In genomic region chr1:152838026-152838702, GRCm38 (mm10) we compare ENCODE assay signal across 20 mouse cellular contexts. TPM values are rescaled to one million over a fixed set of nuclear protein-coding genes. Genes with fewer than 3 reads are reported as not detected.
DNase-seq lines count a peak whose midpoint lies in the region; ATAC-seq and TF ChIP-seq lines count a peak whose summit lies in the region.
"Had no signal": no experiment of that assay in that cellular context is flagged by ENCODE, and none has a peak within 500 bp of the region (broad histone marks: within the 10 kb centered on the region; RNA-seq: fewer than 3 reads in every experiment).

No protein-coding gene starts in this region.

- peak; percentile 38 for TF ChIP-seq CTCF in layer of hippocampus, adult 2 months (conservative IDR thresholded peaks at IDR 0.05)
- TF ChIP-seq CTCF in ES-Bruce4 (IDR thresholded peaks at IDR 0.05; ENCODE audit: low read depth, low read length), result no peak
- TF ChIP-seq CTCF in thymus, adult 2 months (IDR thresholded peaks at IDR 0.05; ENCODE audit: borderline replicate concordance, control insufficient read depth, extremely low read depth, insufficient read depth, low read length, poor library complexity), result no peak

- H3K27ac ChIP-seq in layer of hippocampus, adult 2 months, result peak overlapping the region; percentile 90
- peak overlapping the region; percentile 33 for H3K27ac ChIP-seq in ES-Bruce4 (ENCODE audit: insufficient read depth, low read length)
- H3K27ac ChIP-seq in brown adipose tissue, adult 24 weeks (replicated peaks; ENCODE audit: low read depth, low read length), result 0 out of 2 replicates have a peak overlapping the region, but pooled peaks have one; percentile 8
- no peak overlapping the region for H3K27ac ChIP-seq in thymus, adult 2 months (ENCODE audit: control insufficient read depth, insufficient read depth, low read length)
- H3K27ac ChIP-seq: embryonic facial prominence, embryonic 15.5 days; forebrain, embryonic 15.5 days; heart, embryonic 10.5 days; hindbrain, postnatal 0 days; limb, embryonic 12.5 days had no signal

- no peaks in the 10 kb centered on the region for H3K27me3 ChIP-seq in ES-Bruce4 (ENCODE audit: control insufficient read depth, insufficient read depth, low read length, poor library complexity, severe bottlenecking)
- no peaks in the 10 kb centered on the region for H3K27me3 ChIP-seq in megakaryocyte, embryonic 14.5 days (replicated peaks)
- no peaks in the 10 kb centered on the region for H3K27me3 ChIP-seq in thymus, adult 2 months (ENCODE audit: control insufficient read depth, insufficient read depth, low read length)
- H3K27me3 ChIP-seq: embryonic facial prominence, embryonic 15.5 days; forebrain, embryonic 15.5 days; limb, embryonic 12.5 days had no signal

- H3K9ac ChIP-seq in ES-Bruce4 (ENCODE audit: low read depth, poor library complexity, severe bottlenecking), result no peak overlapping the region
- H3K9ac ChIP-seq: embryonic facial prominence, embryonic 15.5 days; forebrain, embryonic 15.5 days; limb, embryonic 12.5 days; liver, postnatal 0 days had no signal

- H3K4me3 ChIP-seq in layer of hippocampus, adult 2 months, result no peak overlapping the region
- no peak overlapping the region for H3K4me3 ChIP-seq in ES-Bruce4 (ENCODE audit: low read depth, low read length)
- no peak overlapping the region for H3K4me3 ChIP-seq in brown adipose tissue, adult 24 weeks (ENCODE audit: insufficient read depth, low read depth, low read length)
- peak overlapping the region; percentile 46 for H3K4me3 ChIP-seq in megakaryocyte, embryonic 14.5 days (replicated peaks)
- no peak overlapping the region for H3K4me3 ChIP-seq in thymus, adult 2 months (ENCODE audit: control insufficient read depth, insufficient read depth, low read length)
- H3K4me3 ChIP-seq: embryonic facial prominence, embryonic 15.5 days; forebrain, embryonic 15.5 days; heart, embryonic 10.5 days; limb, embryonic 12.5 days had no signal

- H3K9me3 ChIP-seq in ES-Bruce4 (replicated peaks; ENCODE audit: control insufficient read depth, insufficient read depth, low read length, poor library complexity, severe bottlenecking), result no peaks in the 10 kb centered on the region
- no peaks in the 10 kb centered on the region for H3K9me3 ChIP-seq in megakaryocyte, embryonic 14.5 days
- H3K9me3 ChIP-seq: embryonic facial prominence, embryonic 15.5 days; forebrain, embryonic 15.5 days; heart, embryonic 10.5 days; limb, embryonic 12.5 days had no signal

- WGBS in thymus, adult 2 months, result 74% methylated on average over 11 of the region's 11 CpGs

- H3K4me1 ChIP-seq in ES-Bruce4 (ENCODE audit: control insufficient read depth, insufficient read depth, low read length), result peaks cover 10% of the 10 kb centered on the region
- no peaks in the 10 kb centered on the region for H3K4me1 ChIP-seq in brown adipose tissue, adult 24 weeks (ENCODE audit: control insufficient read depth, insufficient read depth, insufficient read length, low read length)
- H3K4me1 ChIP-seq in megakaryocyte, embryonic 14.5 days, result peaks cover 63% of the 10 kb centered on the region
- H3K4me1 ChIP-seq in thymus, adult 2 months (replicated peaks; ENCODE audit: control insufficient read depth, insufficient read depth, low read length), result no peaks in the 10 kb centered on the region
- H3K4me1 ChIP-seq: embryonic facial prominence, embryonic 15.5 days; forebrain, embryonic 15.5 days; heart, embryonic 10.5 days; limb, embryonic 12.5 days had no signal

- DNase-seq in layer of hippocampus, adult 2 months (ENCODE audit: low spot score in 2 of 2), result no peak
- no peak for DNase-seq in layer of hippocampus, postnatal 10 days (ENCODE audit: low spot score in 2 of 2)
- DNase-seq in layer of hippocampus, postnatal 36 days, result no peak
- DNase-seq in thymus, adult 2 months, result no peak
- DNase-seq: adrenal gland, postnatal 36 days; cerebellum, adult 8-10 months; cerebellum, postnatal 36 days; kidney, adult 11 months; liver, postnatal 0 days; midbrain, embryonic 14.5 days had no signal

- no peak for TF ChIP-seq POLR2A in ES-Bruce4 (IDR thresholded peaks at IDR 0.05; ENCODE audit: insufficient read depth, low read length)
- TF ChIP-seq POLR2A in thymus, adult 2 months (IDR thresholded peaks at IDR 0.05; ENCODE audit: control insufficient read depth, extremely low read depth, insufficient read depth, low read length, poor library complexity), result no peak

- no peak for ATAC-seq in megakaryocyte-erythroid progenitor cell, adult 5-6 weeks (replicated peaks; ENCODE audit: low FRiP score, low TSS enrichment, poor library complexity, severe bottlenecking)
- ATAC-seq: forebrain, embryonic 15.5 days; hindbrain, postnatal 0 days; liver, postnatal 0 days; lung, postnatal 0 days had no signal

- peaks cover 60% of the 10 kb centered on the region for H3K36me3 ChIP-seq in ES-Bruce4 (ENCODE audit: control insufficient read depth, insufficient read depth, low read length, poor library complexity, severe bottlenecking)
- peaks cover 94% of the 10 kb centered on the region for H3K36me3 ChIP-seq in megakaryocyte, embryonic 14.5 days (replicated peaks; ENCODE audit: low read length)
- peaks cover 60% of the 10 kb centered on the region for H3K36me3 ChIP-seq in thymus, adult 2 months (ENCODE audit: control insufficient read depth, insufficient read depth, low read length)

- no peak for TF ChIP-seq EP300 in ES-Bruce4 (IDR thresholded peaks at IDR 0.05; ENCODE audit: insufficient read depth, low read depth, low read length)

RNA-seq across cellular contexts. Expression of gene Ncf2, which starts 38.2 kb away (rescaled TPM):
- 1 to 10 TPM; 1.9 to 2.9 TPM for total RNA-seq in layer of hippocampus, adult 2 months (2021)
- total RNA-seq in layer of hippocampus, postnatal 10 days (2021), result 1 to 10 TPM; 2.3 to 3.7 TPM
- 1.4 and 1.6 TPM in 2 replicates for polyA plus RNA-seq in ES-Bruce4 (2011; ENCODE audit: insufficient read depth, insufficient read length, low read depth, missing spikeins)
- 2.4 and 3.9 TPM in 2 replicates for polyA plus RNA-seq in brown adipose tissue, adult 24 weeks (2012; ENCODE audit: insufficient read depth, insufficient read length, missing spikeins)
- polyA plus RNA-seq in megakaryocyte, embryonic 14.5 days (2012; ENCODE audit: insufficient read depth, low replicate concordance), result 5.1 and 21.6 TPM in 2 replicates
- 9.9 and 10.2 TPM in 2 replicates for total RNA-seq in megakaryocyte-erythroid progenitor cell, adult 5-6 weeks (2014; fragmentation: Nextera tagmentation)
- total RNA-seq in megakaryocyte-erythroid progenitor cell, adult 5-6 weeks (2017), result 24.3 and 37.1 TPM in 2 replicates
- 1 to 10 TPM; 3.1 to 4.9 TPM for total RNA-seq in layer of hippocampus, postnatal 36 days (2021)
- polyA plus RNA-seq in thymus, adult 2 months (2012; rRNA removed), result 7.6 and 8.4 TPM in 2 replicates
